8 mouse cellular contexts compared by ENCODE assay signal in the genomic region with DNA sequence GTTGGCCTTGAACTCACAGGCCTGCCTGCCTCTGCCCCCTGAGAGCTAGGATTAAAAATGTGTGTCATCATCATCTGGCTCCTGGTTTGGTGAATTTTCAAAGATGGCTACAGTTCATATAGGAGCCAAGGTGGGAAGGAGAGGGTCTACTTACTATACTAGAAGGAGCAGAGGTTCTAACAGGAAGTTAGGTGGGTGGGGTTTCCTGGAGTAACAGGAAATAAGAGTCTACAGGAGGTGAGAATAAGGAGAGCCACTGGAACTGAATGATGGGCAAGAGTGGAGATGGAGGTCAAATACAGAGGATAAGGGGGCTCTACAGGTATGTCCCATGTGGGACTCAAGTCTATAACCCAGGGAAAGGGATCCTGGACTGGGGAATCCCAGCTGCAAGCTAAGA. TPM values are rescaled to one million over a fixed set of nuclear protein-coding genes. Genes with fewer than 3 reads are reported as not detected.
DNase-seq lines count a peak whose midpoint lies in the region; ATAC-seq and TF ChIP-seq lines count a peak whose summit lies in the region.

No protein-coding gene starts in this region.

- H3K36me3 ChIP-seq in heart, embryonic 16.5 days (ENCODE audit: control insufficient read depth, insufficient read depth), result peaks cover 8% of the 10 kb centered on the region
- peaks cover 11% of the 10 kb centered on the region; the same call in 1 of the 2 replicates for H3K36me3 ChIP-seq in hindbrain, postnatal 0 days (ENCODE audit: insufficient read depth, low read length)
- H3K36me3 ChIP-seq in midbrain, embryonic 14.5 days (ENCODE audit: control insufficient read depth, insufficient read depth, low read length), result peaks cover 30% of the 10 kb centered on the region

- H3K27me3 ChIP-seq in heart, embryonic 16.5 days (ENCODE audit: control insufficient read depth, insufficient read depth, low read length), result no peaks in the 10 kb centered on the region
- H3K27me3 ChIP-seq in hindbrain, postnatal 0 days (ENCODE audit: insufficient read depth, low read length), result peaks cover 4% of the 10 kb centered on the region; the same call in 1 of the 2 replicates
- peaks cover 9% of the 10 kb centered on the region; the same call in 1 of the 2 replicates for H3K27me3 ChIP-seq in midbrain, embryonic 14.5 days (ENCODE audit: control insufficient read depth, insufficient read depth, low read length)

- TF ChIP-seq CTCF in hindbrain, postnatal 0 days (IDR thresholded peaks at IDR 0.05; ENCODE audit: low read depth), result no peak

- H3K4me3 ChIP-seq in heart, embryonic 16.5 days (ENCODE audit: low read length), result peak overlapping the region; percentile 93
- peak overlapping the region; percentile 94; the same call in 1 of the 2 replicates for H3K4me3 ChIP-seq in brown adipose tissue, adult 24 weeks (ENCODE audit: insufficient read depth, low read depth, low read length)
- peak overlapping the region; percentile 84 for H3K4me3 ChIP-seq in hindbrain, postnatal 0 days (ENCODE audit: low read length)
- H3K4me3 ChIP-seq in midbrain, embryonic 14.5 days (replicated peaks; ENCODE audit: low read depth, low read length), result 0 out of 2 replicates have a peak overlapping the region, but pooled peaks have one; percentile 84

- H3K9me3 ChIP-seq in heart, embryonic 16.5 days (replicated peaks; ENCODE audit: control insufficient read depth, low read length), result no peaks in the 10 kb centered on the region
- no peaks in the 10 kb centered on the region for H3K9me3 ChIP-seq in hindbrain, postnatal 0 days (ENCODE audit: low read length)
- H3K9me3 ChIP-seq in midbrain, embryonic 14.5 days (ENCODE audit: control insufficient read depth, low read length), result no peaks in the 10 kb centered on the region

- ATAC-seq in heart, embryonic 16.5 days (replicated peaks; ENCODE audit: extremely low read depth, insufficient read depth, low FRiP score), result no peak
- no peak for ATAC-seq in hindbrain, postnatal 0 days
- no peak for ATAC-seq in midbrain, embryonic 14.5 days (ENCODE audit: low FRiP score, low TSS enrichment)
- ATAC-seq in megakaryocyte progenitor cell, adult 5-6 weeks (replicated peaks; ENCODE audit: poor library complexity), result no peak

- H3K9ac ChIP-seq in heart, embryonic 16.5 days (ENCODE audit: low read length), result peak overlapping the region; percentile 93
- peak overlapping the region; percentile 77; the same call in 1 of the 2 replicates for H3K9ac ChIP-seq in hindbrain, postnatal 0 days (replicated peaks; ENCODE audit: low read length)
- peak overlapping the region; percentile 17; the same call in 1 of the 2 replicates for H3K9ac ChIP-seq in midbrain, embryonic 14.5 days (replicated peaks; ENCODE audit: low read length)

- H3K27ac ChIP-seq in heart, embryonic 16.5 days (ENCODE audit: low read length), result no peak overlapping the region
- H3K27ac ChIP-seq in brown adipose tissue, adult 24 weeks (replicated peaks; ENCODE audit: low read depth, low read length), result no peak overlapping the region
- no peak overlapping the region for H3K27ac ChIP-seq in hindbrain, postnatal 0 days
- H3K27ac ChIP-seq in midbrain, embryonic 14.5 days (replicated peaks; ENCODE audit: low read depth, low read length), result no peak overlapping the region

- H3K4me2 ChIP-seq in heart, embryonic 16.5 days (ENCODE audit: low read depth, low read length), result peak overlapping the region; percentile 97
- peak overlapping the region; percentile 70 for H3K4me2 ChIP-seq in hindbrain, postnatal 0 days (ENCODE audit: low read depth, low read length)
- H3K4me2 ChIP-seq in midbrain, embryonic 14.5 days (ENCODE audit: low read length), result peak overlapping the region; percentile 76

- DNase-seq in heart, adult 9 months (ENCODE audit: low spot score in 2 of 2), result no peak
- no peak for DNase-seq in hindbrain, postnatal 0 days (ENCODE audit: low spot score)
- DNase-seq in midbrain, embryonic 14.5 days, result no peak
- DNase-seq in ovary, adult 18-20 months (ENCODE audit: low spot score), result no peak
- no peak for DNase-seq in cerebellum, adult 8-10 months

- H3K4me1 ChIP-seq in heart, embryonic 16.5 days (ENCODE audit: control insufficient read depth, insufficient read depth, low read length), result peaks cover 41% of the 10 kb centered on the region
- H3K4me1 ChIP-seq in brown adipose tissue, adult 24 weeks (ENCODE audit: control insufficient read depth, insufficient read depth, insufficient read length, low read length), result peaks cover 22% of the 10 kb centered on the region
- H3K4me1 ChIP-seq in hindbrain, postnatal 0 days (ENCODE audit: insufficient read depth, low read length), result peaks cover 11% of the 10 kb centered on the region
- peaks cover 18% of the 10 kb centered on the region for H3K4me1 ChIP-seq in midbrain, embryonic 14.5 days (ENCODE audit: control insufficient read depth, insufficient read depth, low read length)

RNA-seq across cellular contexts. Expression of gene Cdc37, which starts 1.4 kb away (rescaled TPM):
- polyA plus RNA-seq in heart, embryonic 16.5 days (2015; fragmentation: Nextera tagmentation; extraction: Ambion mirVana), result 226 and 279 TPM in 2 replicates
- 70.4 and 78.0 TPM in 2 replicates for polyA plus RNA-seq in brown adipose tissue, adult 24 weeks (2012; ENCODE audit: insufficient read depth, insufficient read length, missing spikeins)
- total RNA-seq in hindbrain, postnatal 0 days (2014; rRNA removed), result 20.1 and 21.4 TPM in 2 replicates
- polyA plus RNA-seq in hindbrain, postnatal 0 days (2015; fragmentation: Nextera tagmentation; extraction: Ambion mirVana), result 173 and 181 TPM in 2 replicates
- polyA plus RNA-seq in midbrain, embryonic 14.5 days (2014; fragmentation: Nextera tagmentation; extraction: Ambion mirVana), result 213 and 223 TPM in 2 replicates
- 69.7 and 72.1 TPM in 2 replicates for total RNA-seq in megakaryocyte progenitor cell, adult 5-6 weeks (2015)
- 283 and 351 TPM in 2 replicates for total RNA-seq in megakaryocyte progenitor cell, adult 5-6 weeks (2017)

RNA-seq across cellular contexts. Expression of gene Pde4a, which starts 17.1 kb away (rescaled TPM):
- 15.0 and 16.7 TPM in 2 replicates for polyA plus RNA-seq in heart, embryonic 16.5 days (2015; fragmentation: Nextera tagmentation; extraction: Ambion mirVana)
- polyA plus RNA-seq in brown adipose tissue, adult 24 weeks (2012; ENCODE audit: insufficient read depth, insufficient read length, missing spikeins), result 16.2 and 29.4 TPM in 2 replicates
- total RNA-seq in hindbrain, postnatal 0 days (2014; rRNA removed), result 41.3 and 45.0 TPM in 2 replicates
- 46.4 and 47.7 TPM in 2 replicates for polyA plus RNA-seq in hindbrain, postnatal 0 days (2015; fragmentation: Nextera tagmentation; extraction: Ambion mirVana)
- 28.4 and 32.3 TPM in 2 replicates for polyA plus RNA-seq in midbrain, embryonic 14.5 days (2014; fragmentation: Nextera tagmentation; extraction: Ambion mirVana)
- 11.8 and 15.2 TPM in 2 replicates for total RNA-seq in megakaryocyte progenitor cell, adult 5-6 weeks (2015)
- 4.0 and 5.0 TPM in 2 replicates for total RNA-seq in megakaryocyte progenitor cell, adult 5-6 weeks (2017)

RNA-seq across cellular contexts. Expression of gene Tyk2, which starts 17.4 kb away (rescaled TPM):
- 15.8 and 16.2 TPM in 2 replicates for polyA plus RNA-seq in heart, embryonic 16.5 days (2015; fragmentation: Nextera tagmentation; extraction: Ambion mirVana)
- polyA plus RNA-seq in brown adipose tissue, adult 24 weeks (2012; ENCODE audit: insufficient read depth, insufficient read length, missing spikeins), result 3.8 and 4.1 TPM in 2 replicates
- 10.8 and 15.4 TPM in 2 replicates for total RNA-seq in hindbrain, postnatal 0 days (2014; rRNA removed)
- 5.7 and 6.2 TPM in 2 replicates for polyA plus RNA-seq in hindbrain, postnatal 0 days (2015; fragmentation: Nextera tagmentation; extraction: Ambion mirVana)
- 7.4 and 8.5 TPM in 2 replicates for polyA plus RNA-seq in midbrain, embryonic 14.5 days (2014; fragmentation: Nextera tagmentation; extraction: Ambion mirVana)
- total RNA-seq in megakaryocyte progenitor cell, adult 5-6 weeks (2015), result 12.0 and 12.5 TPM in 2 replicates
- 16.7 and 17.9 TPM in 2 replicates for total RNA-seq in megakaryocyte progenitor cell, adult 5-6 weeks (2017)

RNA-seq across cellular contexts. Expression of gene Raver1, which starts 56.6 kb away (rescaled TPM):
- polyA plus RNA-seq in heart, embryonic 16.5 days (2015; fragmentation: Nextera tagmentation; extraction: Ambion mirVana), result 41.4 and 49.3 TPM in 2 replicates
- polyA plus RNA-seq in brown adipose tissue, adult 24 weeks (2012; ENCODE audit: insufficient read depth, insufficient read length, missing spikeins), result 15.5 and 16.4 TPM in 2 replicates
- total RNA-seq in hindbrain, postnatal 0 days (2014; rRNA removed), result 43.2 and 51.9 TPM in 2 replicates
- 19.7 and 21.7 TPM in 2 replicates for polyA plus RNA-seq in hindbrain, postnatal 0 days (2015; fragmentation: Nextera tagmentation; extraction: Ambion mirVana)
- 28.3 and 41.0 TPM in 2 replicates for polyA plus RNA-seq in midbrain, embryonic 14.5 days (2014; fragmentation: Nextera tagmentation; extraction: Ambion mirVana)
- 48.4 and 60.3 TPM in 2 replicates for total RNA-seq in megakaryocyte progenitor cell, adult 5-6 weeks (2015)
- total RNA-seq in megakaryocyte progenitor cell, adult 5-6 weeks (2017), result 28.4 and 30.0 TPM in 2 replicates

RNA-seq across cellular contexts. Expression of gene Gm38431, which starts 56.6 kb away (rescaled TPM):
- polyA plus RNA-seq in heart, embryonic 16.5 days (2015; fragmentation: Nextera tagmentation; extraction: Ambion mirVana), result 2.0 and 2.3 TPM in 2 replicates
- not detected in 2 replicates for polyA plus RNA-seq in brown adipose tissue, adult 24 weeks (2012; ENCODE audit: insufficient read depth, insufficient read length, missing spikeins)
- 0.11 and 2.7 TPM in 2 replicates for total RNA-seq in hindbrain, postnatal 0 days (2014; rRNA removed)
- polyA plus RNA-seq in hindbrain, postnatal 0 days (2015; fragmentation: Nextera tagmentation; extraction: Ambion mirVana), result 0.16 and 0.96 TPM in 2 replicates
- 1.9 and 2.0 TPM in 2 replicates for polyA plus RNA-seq in midbrain, embryonic 14.5 days (2014; fragmentation: Nextera tagmentation; extraction: Ambion mirVana)
- 64.5 and 66.7 TPM in 2 replicates for total RNA-seq in megakaryocyte progenitor cell, adult 5-6 weeks (2015)
- 4.0 and 4.5 TPM in 2 replicates for total RNA-seq in megakaryocyte progenitor cell, adult 5-6 weeks (2017)

Comparison
In these comparisons a context has a peak if more than half of its experiments do, and no peak if none do; other contexts are left out.
1. H3K9ac ChIP-seq: peak in every context shown above with its lines; median percentile 93 in heart, embryonic 16.5 days; 77 in hindbrain, postnatal 0 days; 17 in midbrain, embryonic 14.5 days.